Mouse (Mus musculus): ENCODE results near the gene Phykpl.

The Phykpl gene

GRCm38 (mm10) chr11:51644217-51644616 is 59.7 kb downstream of the Phykpl start:
- DNase-seq (ENCODE audit: low spot score): no peak

GRCm38 (mm10) chr11:51645293-51645692 is 60.7 kb downstream of the Phykpl start:
- no peak for DNase-seq (ENCODE audit: low spot score)

GRCm38 (mm10) chr11:51646245-51646644 is 61.7 kb downstream of the Phykpl start:
- no peak for DNase-seq (ENCODE audit: low spot score)

GRCm38 (mm10) chr11:51646751-51647667 is 62.5 kb downstream of the Phykpl start:
- peak; percentile 75 for DNase-seq (ENCODE audit: low spot score)

- no peak for DNase-seq (ENCODE audit: low spot score)
Measured at GRCm38 (mm10) chr11:51648566-51648965, 64.0 kb downstream of the Phykpl start.

DNA sequence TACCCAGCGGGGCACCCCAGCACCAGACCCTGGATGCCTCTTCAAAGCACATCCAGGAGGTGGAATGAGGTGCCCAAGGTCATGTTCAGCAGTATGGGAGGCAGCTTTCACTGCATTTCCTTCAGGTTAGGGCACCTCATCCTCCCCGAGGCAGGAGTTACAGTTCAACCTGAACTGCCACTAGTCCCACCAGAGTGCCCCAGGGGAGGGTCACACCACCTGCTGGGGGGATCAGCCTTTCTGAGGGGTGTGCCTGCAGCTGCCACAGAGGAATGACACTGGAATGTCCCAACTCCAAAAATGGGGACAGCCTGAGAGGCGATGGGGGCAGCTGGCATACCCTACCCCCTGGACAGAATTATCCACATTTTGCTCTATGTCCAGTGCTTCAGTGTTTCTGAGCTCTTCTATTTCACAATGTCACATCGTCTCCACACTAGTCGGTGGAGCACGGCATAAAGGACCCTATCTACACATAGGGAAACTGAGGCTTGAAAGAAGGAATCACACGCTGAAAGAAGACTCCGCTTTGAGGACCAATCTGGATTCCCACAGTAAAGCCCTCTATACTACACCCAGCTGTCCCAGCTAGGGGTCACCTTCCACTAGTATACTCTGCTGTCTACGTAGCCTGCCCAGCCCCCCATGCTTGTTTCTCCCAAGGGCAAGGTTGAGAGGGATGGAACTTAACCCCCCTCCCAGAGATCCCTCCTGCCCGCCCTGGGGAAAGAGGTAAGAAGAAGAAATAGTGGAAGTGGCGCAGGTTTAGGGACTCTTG is 64.7 kb downstream of the Phykpl start:
- no peak for DNase-seq (ENCODE audit: low spot score)

DNA sequence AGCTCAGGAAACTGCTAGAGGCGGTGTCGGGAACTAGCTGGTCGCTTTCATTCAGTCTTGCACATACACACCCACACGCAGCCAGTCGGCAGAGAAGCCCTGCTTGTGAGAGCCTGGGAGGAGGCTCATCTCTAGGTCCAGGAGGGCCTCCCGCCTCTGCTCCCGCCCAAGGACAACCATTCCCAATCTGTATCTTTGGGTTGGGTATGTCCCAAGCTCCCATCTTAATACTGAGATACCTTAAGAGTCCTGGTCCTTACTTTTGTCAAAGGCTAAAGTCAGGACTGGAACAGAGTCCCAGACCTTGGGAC is 65.3 kb downstream of the Phykpl start:
- no peak for DNase-seq (ENCODE audit: low spot score)

DNA sequence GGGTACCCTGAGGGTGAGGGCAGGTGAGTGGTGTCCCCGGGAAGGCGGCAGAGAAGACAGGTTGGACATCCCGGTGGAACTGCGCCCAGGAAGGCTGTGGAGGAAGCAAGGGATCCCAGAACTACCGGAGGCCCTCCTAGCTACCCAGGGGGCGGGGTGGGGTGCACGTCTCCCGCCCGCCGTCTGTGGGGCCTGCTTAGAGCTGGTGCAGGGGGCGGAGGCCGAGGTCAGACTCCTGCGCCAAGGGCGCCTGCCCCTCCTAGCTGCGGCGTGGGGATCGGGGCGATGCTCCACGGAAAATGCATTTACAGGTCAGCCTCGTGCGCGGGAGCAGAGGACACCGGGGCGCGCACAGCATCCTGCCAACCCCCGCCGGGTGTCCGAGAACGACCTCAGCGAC is 65.7 kb downstream of the Phykpl start:
- no peak for DNase-seq (ENCODE audit: low spot score)

- DNase-seq (ENCODE audit: low spot score): peak; percentile 79
Measured at GRCm38 (mm10) chr11:51650691-51651515, 66.3 kb downstream of the Phykpl start, which contains the start of the genes N4bp3 and D930048N14Rik. N4bp3 (minus strand) TSS chr11:51650842. D930048N14Rik (plus strand) TSS chr11:51650954.

DNA sequence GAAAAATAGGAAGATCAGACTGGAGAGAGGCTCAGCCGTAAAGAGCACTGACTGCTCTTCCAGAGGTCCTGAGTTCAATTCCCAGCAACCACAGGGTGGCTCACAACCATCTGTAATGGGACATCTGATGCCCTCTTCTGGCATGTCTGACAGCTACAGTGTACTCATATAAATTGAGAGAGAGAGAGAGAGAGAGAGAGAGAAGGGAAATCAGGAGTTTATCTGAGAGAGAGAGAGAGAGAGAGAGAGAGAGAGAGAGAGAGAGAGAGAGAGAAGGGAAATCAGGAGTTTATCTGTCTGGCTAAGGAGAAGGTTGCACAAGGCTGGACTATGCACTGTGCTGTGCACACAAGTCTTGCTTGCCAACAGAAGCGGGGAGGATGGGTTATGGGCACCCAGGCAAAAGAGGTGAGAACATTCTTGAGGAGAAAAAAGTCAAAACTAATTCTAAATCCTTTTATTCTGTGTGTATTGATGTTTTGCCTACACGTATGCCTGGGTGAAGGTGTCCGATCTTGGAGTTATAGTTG is 68.4 kb downstream of the Phykpl start:
- DNase-seq (ENCODE audit: low spot score): no peak

GRCm38 (mm10) chr11:51653736-51654135 is 69.2 kb downstream of the Phykpl start:
- no peak for DNase-seq (ENCODE audit: low spot score)
